9 mouse cellular contexts compared by ENCODE assay signal in the genomic region with DNA sequence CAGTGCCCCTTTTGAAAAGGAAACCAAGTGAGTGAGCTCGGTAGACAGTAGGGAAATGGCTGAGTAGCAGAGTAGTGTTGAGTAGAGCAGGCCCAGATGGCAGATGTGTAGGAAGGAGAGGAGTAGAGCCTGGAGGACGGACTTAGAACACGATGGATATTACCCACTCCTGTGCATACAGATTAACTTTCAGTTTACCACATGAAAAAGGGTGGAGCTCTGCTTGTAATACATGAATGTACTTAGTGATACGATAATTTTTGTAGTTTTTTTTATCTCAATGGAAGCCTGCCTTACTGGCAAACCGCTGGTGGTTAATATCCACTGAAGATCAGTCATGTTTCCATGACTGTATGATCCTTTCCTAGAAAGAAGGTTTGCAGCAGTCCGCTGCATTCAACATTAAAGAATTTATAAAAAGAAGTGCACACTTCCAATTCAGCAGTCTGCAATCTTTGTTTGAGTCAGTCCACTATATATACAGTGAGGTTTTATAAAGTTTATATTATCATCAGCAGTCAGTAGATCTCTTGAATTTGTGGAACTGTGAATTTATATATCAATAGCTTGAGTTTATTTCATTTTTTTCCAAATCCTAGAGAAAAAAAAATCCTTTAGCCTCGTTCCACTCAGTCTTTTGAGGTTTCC.
DNase-seq lines count a peak whose midpoint lies in the region; ATAC-seq and TF ChIP-seq lines count a peak whose summit lies in the region.
"Had no signal": no experiment of that assay in that cellular context is flagged by ENCODE, and none has a peak within 500 bp of the region (broad histone marks: within the 10 kb centered on the region; RNA-seq: fewer than 3 reads in every experiment).

No protein-coding gene starts in this region.

- H3K9me3 ChIP-seq in kidney, postnatal 0 days (replicated peaks; ENCODE audit: low read length): no peaks in the 10 kb centered on the region
- no peaks in the 10 kb centered on the region for H3K9me3 ChIP-seq in liver, postnatal 0 days (ENCODE audit: low read length)
- H3K9me3 ChIP-seq: forebrain, embryonic 10.5 days had no signal

- TF ChIP-seq POLR2A in brain, embryonic 14.5 days (IDR thresholded peaks at IDR 0.05; ENCODE audit: borderline replicate concordance, extremely low read depth, insufficient read depth, insufficient read length, poor library complexity, severe bottlenecking): no peak

- no peaks in the 10 kb centered on the region for H3K27me3 ChIP-seq in kidney, postnatal 0 days (ENCODE audit: insufficient read depth, low read length)
- H3K27me3 ChIP-seq in liver, postnatal 0 days (ENCODE audit: insufficient read depth, low read length): no peaks in the 10 kb centered on the region

- TF ChIP-seq EP300 in liver, postnatal 0 days (IDR thresholded peaks at IDR 0.05; ENCODE audit: low read depth): peak; percentile 98

- ATAC-seq in kidney, postnatal 0 days (replicated peaks; ENCODE audit: low FRiP score, low read depth): no peak
- peak; percentile 58 to 62; a peak in 3 of 4 replicates for ATAC-seq in hematopoietic stem cell, adult 5-6 weeks (replicated peaks in 1 of 2; ENCODE audit: insufficient read depth in 1 of 2, low FRiP score in 2 of 2, low TSS enrichment in 1 of 2, low read depth in 1 of 2, poor library complexity in 2 of 2, severe bottlenecking in 2 of 2)
- ATAC-seq in liver, postnatal 0 days: peak; percentile 98
- no peak for ATAC-seq in granulocyte monocyte progenitor cell, adult 5-6 weeks (replicated peaks; ENCODE audit: poor library complexity, severe bottlenecking)

- 53% methylated on average over 7 of the region's 7 CpGs for WGBS in kidney, postnatal 0 days
- 39% methylated on average over 7 of the region's 7 CpGs for WGBS in liver, postnatal 0 days (ENCODE audit: insufficient replicate concordance)

- no peak overlapping the region for H3K4me3 ChIP-seq in kidney, postnatal 0 days (replicated peaks; ENCODE audit: low read depth, low read length)
- H3K4me3 ChIP-seq in liver, postnatal 0 days (ENCODE audit: low read depth, low read length): no peak overlapping the region
- H3K4me3 ChIP-seq: forebrain, embryonic 10.5 days had no signal

- H3K36me3 ChIP-seq in kidney, postnatal 0 days (ENCODE audit: insufficient read depth, low read length): no peaks in the 10 kb centered on the region
- H3K36me3 ChIP-seq in liver, postnatal 0 days (replicated peaks; ENCODE audit: insufficient read depth, low read length): no peaks in the 10 kb centered on the region

- TF ChIP-seq CTCF in kidney, postnatal 0 days (IDR thresholded peaks at IDR 0.05; ENCODE audit: low read depth): no peak
- no peak for TF ChIP-seq CTCF in brain, embryonic 14.5 days (IDR thresholded peaks at IDR 0.05; ENCODE audit: borderline replicate concordance, extremely low read depth, insufficient read depth, insufficient read length)
- TF ChIP-seq CTCF in liver, postnatal 0 days (IDR thresholded peaks at IDR 0.05; ENCODE audit: low read depth): no peak

- H3K4me1 ChIP-seq in kidney, postnatal 0 days (replicated peaks; ENCODE audit: insufficient read depth, low read length): no peaks in the 10 kb centered on the region
- H3K4me1 ChIP-seq in liver, postnatal 0 days (ENCODE audit: insufficient read depth): peaks cover 13% of the 10 kb centered on the region

- H3K27ac ChIP-seq in kidney, postnatal 0 days: 0 out of 2 replicates have a peak overlapping the region, but pooled peaks have one; percentile 13
- H3K27ac ChIP-seq in liver, postnatal 0 days (ENCODE audit: low read depth): peak overlapping the region; percentile 86
- H3K27ac ChIP-seq: forebrain, embryonic 10.5 days had no signal

- DNase-seq in kidney, postnatal 0 days (ENCODE audit: low spot score): peak; percentile 14
- no peak for DNase-seq in kidney, adult 18-20 months
- peak; percentile 3 for DNase-seq in brain, embryonic 14.5 days (ENCODE audit: low read depth)
- DNase-seq in liver, postnatal 0 days: peak; percentile 22
- DNase-seq in B cell, adult 2 months: no peak
- DNase-seq: cerebellum, adult 11 months had no signal

- no peak overlapping the region for H3K4me2 ChIP-seq in kidney, postnatal 0 days (ENCODE audit: low read length)
- peak overlapping the region; percentile 56 for H3K4me2 ChIP-seq in liver, postnatal 0 days (ENCODE audit: low read depth, low read length)

- H3K9ac ChIP-seq in kidney, postnatal 0 days (ENCODE audit: low read depth, low read length): no peak overlapping the region
- no peak overlapping the region for H3K9ac ChIP-seq in liver, postnatal 0 days (replicated peaks)

Comparison
In these comparisons a context has a peak if more than half of its experiments do, and no peak if none do; other contexts are left out.
1. DNase-seq: peak in kidney, postnatal 0 days (single experiment), brain, embryonic 14.5 days (single experiment) and liver, postnatal 0 days (single experiment); none in kidney, adult 18-20 months (single experiment) and B cell, adult 2 months (0 of 2).
2. ATAC-seq: peak in hematopoietic stem cell, adult 5-6 weeks (2 of 2) and liver, postnatal 0 days (single experiment); none in kidney, postnatal 0 days (single experiment) and granulocyte monocyte progenitor cell, adult 5-6 weeks (single experiment).